Mouse (Mus musculus) hindbrain, embryonic 11.5 days (tissue): Measurements from ENCODE around the gene Mettl17. TPM values are rescaled to one million over a fixed set of nuclear protein-coding genes. Genes with fewer than 3 reads are reported as not detected.

ENCODE experiments used
- ATAC-seq: fragments of 200-750 bp; cut with Nextera tagmentation; 2 replicates; pipeline ENCODE4 v1.8.0; 2017; ENCODE audit warnings: mild to moderate bottlenecking, moderate TSS enrichment, moderate library complexity; ENCODE audit not compliant: low FRiP score
- DNase-seq: peaks from one replicate; pipeline ENCODE4 v3.0.0-alpha.2; 2015; ENCODE audit warnings: low spot score
- H3K27ac ChIP-seq: fragments of 300-500 bp; sonication (generic); 2 replicates; pipeline ENCODE4 v1.5.1; 2014; ENCODE audit warnings: mild to moderate bottlenecking, low read depth, low read length
- H3K27me3 ChIP-seq: fragments of 300-500 bp; sonication (generic); 2 replicates; pipeline ENCODE4 v1.6.1; 2014; ENCODE audit warnings: mild to moderate bottlenecking, low read length, moderate library complexity, mixed read lengths; ENCODE audit not compliant: control insufficient read depth, insufficient read depth
- H3K36me3 ChIP-seq: fragments of 300-500 bp; sonication (generic); 2 replicates; pipeline ENCODE4 v1.6.1; 2014; ENCODE audit warnings: mild to moderate bottlenecking, low read length, moderate library complexity, mixed read lengths; ENCODE audit not compliant: control insufficient read depth, insufficient read depth
- H3K4me1 ChIP-seq: fragments of 300-500 bp; sonication (generic); replicated peaks from 2 replicates; pipeline ENCODE4 v1.6.1; 2014; ENCODE audit warnings: low read length, mixed read lengths; ENCODE audit not compliant: control insufficient read depth, insufficient read depth
- H3K4me2 ChIP-seq: fragments of 300-500 bp; sonication (generic); replicated peaks from 2 replicates; pipeline ENCODE4 v1.6.1; 2014; ENCODE audit warnings: mild to moderate bottlenecking, low read depth, low read length
- H3K4me3 ChIP-seq: fragments of 300-500 bp; sonication (generic); 2 replicates; pipeline ENCODE4 v1.5.1; 2014; ENCODE audit warnings: low read depth, low read length
- H3K9ac ChIP-seq: fragments of 300-500 bp; sonication (generic); 2 replicates; pipeline ENCODE4 v1.6.1; 2014; ENCODE audit warnings: low read depth, low read length
- H3K9me3 ChIP-seq: fragments of 300-500 bp; sonication (generic); 2 replicates; pipeline ENCODE4 v1.6.1; 2016; ENCODE audit warnings: low read length; ENCODE audit not compliant: control insufficient read depth
- WGBS: fragments of 180-500 bp; shearing (Covaris S2); extraction: QIAGEN DNeasy Blood & Tissue Kit; methylation state at CpG from one replicate; pipeline ENCODE4 v1.1.7; 2014; 5-methylcytosine and 5-hydroxymethylcytosine counted together
- polyA plus RNA-seq: library from polyadenylated mRNA; unstranded; fragments of >200 nt; fragmentation: Nextera tagmentation; extraction: Ambion mirVana; gene quantifications from 2 replicates; pipeline ENCODE4 v1.2.1, GENCODE M21; 2014

The Mettl17 gene
- polyA plus RNA-seq, 1 experiment from 2014 or later: 52.8 TPM

GRCm38 (mm10) chr14:51929968-51930367 is 45.3 kb downstream of the Mettl17 start:
- Histone ChIP-seq H3K9ac (no peak overlapping the region), H3K9me3 (no peaks in the 10 kb centered on the region), H3K4me2 (no peak overlapping the region), H3K27ac (no peak overlapping the region), H3K27me3 (no peaks in the 10 kb centered on the region), H3K4me3 (no peak overlapping the region), H3K36me3 (no peaks in the 10 kb centered on the region), H3K4me1 (no peaks in the 10 kb centered on the region)
- WGBS: 76% methylated on average over 9 of the region's 9 CpGs
- no peak for ATAC-seq
- no peak for DNase-seq

DNA sequence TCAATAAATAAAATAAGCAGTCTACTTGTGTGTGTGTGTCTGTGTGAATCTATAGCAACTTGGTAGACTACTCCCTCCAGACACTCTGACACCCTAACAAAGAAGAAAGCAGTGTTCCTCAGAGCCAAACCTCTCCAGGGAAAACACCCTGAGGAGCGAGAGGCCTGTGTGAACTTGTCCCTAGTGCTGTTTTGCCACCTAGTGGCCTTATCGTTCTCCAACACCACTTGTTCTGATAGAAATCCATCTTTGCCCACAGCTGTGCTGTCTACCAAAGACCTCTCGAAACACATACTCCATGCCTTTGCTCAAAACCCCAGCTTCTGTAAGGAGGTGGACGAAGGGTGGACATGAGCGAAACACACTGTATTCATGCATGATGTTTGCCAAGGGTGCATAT is 46.2 kb downstream of the Mettl17 start:
- Histone ChIP-seq H3K27me3 (no peaks in the 10 kb centered on the region), H3K27ac (no peak overlapping the region), H3K36me3 (no peaks in the 10 kb centered on the region), H3K4me3 (no peak overlapping the region), H3K4me2 (no peak overlapping the region), H3K9ac (no peak overlapping the region), H3K4me1 (no peaks in the 10 kb centered on the region), H3K9me3 (no peaks in the 10 kb centered on the region)
- ATAC-seq (peak; percentile 68; the same call in 1 of the 2 replicates), DNase-seq (peak; percentile 60)
- WGBS: 36% methylated on average over 5 of the region's 5 CpGs

DNA sequence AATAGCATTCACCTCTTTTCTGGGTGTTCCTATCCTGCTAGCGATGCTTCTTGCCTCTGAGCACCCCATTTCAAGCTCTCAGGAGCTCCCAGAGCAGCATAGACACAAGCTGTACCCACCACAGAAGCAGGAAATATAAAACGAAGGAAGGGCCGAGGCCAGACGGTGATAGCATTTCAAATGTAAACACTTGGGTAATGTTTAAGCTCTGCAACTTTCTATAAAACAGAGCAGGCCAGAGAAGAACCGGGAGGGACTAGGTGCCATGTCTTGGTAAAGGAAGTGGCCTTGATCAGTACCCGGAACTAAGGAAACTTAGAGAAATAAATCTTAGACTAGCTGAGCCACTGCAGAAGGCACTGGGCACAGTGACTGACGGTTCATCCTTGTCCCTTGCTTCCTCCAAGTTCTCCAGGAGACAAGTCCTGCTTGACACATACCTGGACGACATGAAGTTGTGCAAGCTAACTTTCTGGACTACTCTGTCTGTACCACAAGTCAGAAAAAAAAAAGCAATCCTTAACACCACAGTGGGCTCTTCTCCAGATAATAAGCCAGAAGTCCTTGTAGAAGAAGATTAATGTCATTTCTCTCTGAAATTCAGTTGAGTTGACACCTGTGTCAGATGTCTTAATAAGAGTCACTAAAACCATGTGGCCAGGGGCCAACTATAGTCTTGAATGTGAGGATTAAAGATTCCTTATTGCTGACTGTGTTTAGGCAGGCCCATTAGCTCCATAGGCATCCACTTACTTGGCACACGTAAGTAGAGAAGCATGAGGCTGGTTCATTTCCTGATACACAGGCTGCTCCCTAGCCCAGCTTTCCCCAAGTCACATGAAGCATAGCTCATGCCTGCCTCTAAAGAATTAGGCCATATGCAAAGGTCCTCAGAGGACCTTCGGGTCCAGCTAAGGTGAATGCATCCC is 47.7 kb downstream of the Mettl17 start:
- no peak overlapping the region for H3K4me3 ChIP-seq
- DNase-seq (no peak), ATAC-seq (no peak)
- H3K27me3 ChIP-seq: no peaks in the 10 kb centered on the region
- no peak overlapping the region for H3K4me2 ChIP-seq
- H3K4me1 ChIP-seq: no peaks in the 10 kb centered on the region
- 81% methylated on average over 10 of the region's 10 CpGs for WGBS
- no peak overlapping the region for H3K27ac ChIP-seq
- H3K36me3 ChIP-seq: no peaks in the 10 kb centered on the region
- H3K9me3 ChIP-seq: no peaks in the 10 kb centered on the region
- no peak overlapping the region for H3K9ac ChIP-seq

DNA sequence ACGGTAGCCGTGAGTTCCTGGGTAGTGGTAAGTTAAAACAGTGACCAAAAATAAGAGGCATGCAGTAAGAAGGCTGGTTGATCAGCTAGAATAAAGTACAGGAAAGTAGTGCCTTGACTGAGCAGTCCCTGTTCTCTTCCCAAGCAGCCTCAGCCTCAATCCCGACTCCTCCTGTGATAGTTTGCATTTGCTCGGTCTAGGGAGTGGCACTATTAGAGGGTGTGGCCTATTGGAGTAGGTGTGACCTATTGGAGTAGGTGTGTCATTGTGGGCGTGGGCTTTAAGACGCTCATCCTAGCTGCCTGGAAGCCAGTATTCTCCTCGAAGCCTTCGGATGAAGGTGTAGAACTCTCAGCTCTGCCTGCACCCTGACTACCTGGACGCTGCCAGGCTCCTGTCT is 54.4 kb downstream of the Mettl17 start:
- H3K9me3 ChIP-seq: no peaks in the 10 kb centered on the region
- no peak overlapping the region for H3K4me2 ChIP-seq
- DNase-seq: no peak
- no peak overlapping the region for H3K4me3 ChIP-seq
- no peaks in the 10 kb centered on the region for H3K27me3 ChIP-seq
- no peaks in the 10 kb centered on the region for H3K4me1 ChIP-seq
- no peaks in the 10 kb centered on the region for H3K36me3 ChIP-seq
- WGBS: 87% methylated on average over 9 of the region's 9 CpGs
- H3K27ac ChIP-seq: no peak overlapping the region
- H3K9ac ChIP-seq: no peak overlapping the region
- no peak for ATAC-seq

DNA sequence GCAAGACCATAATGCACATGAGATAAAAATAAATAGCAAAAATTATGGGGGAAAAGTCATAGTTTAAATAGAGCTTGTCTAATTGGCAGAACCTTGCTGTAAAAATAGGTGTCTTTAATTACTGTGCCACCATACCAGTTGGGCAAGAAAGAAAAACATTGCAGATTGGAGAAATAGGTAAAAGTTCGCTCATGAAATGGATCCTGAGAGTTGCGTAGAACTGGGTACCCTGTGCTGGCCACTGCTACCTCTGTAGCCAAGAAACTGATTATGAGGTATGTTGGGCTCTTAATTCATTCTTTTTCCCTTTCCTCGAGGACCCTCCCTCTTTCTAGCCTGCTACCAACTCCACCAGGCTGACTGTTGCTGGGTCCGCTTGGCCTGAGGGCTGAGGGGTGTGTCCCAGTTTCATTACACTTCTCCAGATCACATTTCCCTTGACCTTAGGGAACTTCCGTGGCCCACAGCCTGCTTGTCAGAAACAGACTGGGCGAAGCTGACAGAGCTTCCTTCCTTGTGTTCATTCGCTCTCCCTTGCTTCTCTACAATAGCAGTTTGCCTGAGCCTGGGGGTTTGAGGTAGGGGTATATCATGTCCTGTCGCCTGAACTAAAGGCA is 56.4 kb downstream of the Mettl17 start:
- WGBS: 36% methylated on average over 8 of the region's 8 CpGs
- no peaks in the 10 kb centered on the region for H3K4me1 ChIP-seq
- no peaks in the 10 kb centered on the region for H3K36me3 ChIP-seq
- no peak overlapping the region for H3K4me3 ChIP-seq
- ATAC-seq: no peak
- H3K27ac ChIP-seq: no peak overlapping the region
- peak; percentile 22 for DNase-seq
- H3K9me3 ChIP-seq: no peaks in the 10 kb centered on the region
- no peak overlapping the region for H3K4me2 ChIP-seq
- no peak overlapping the region for H3K9ac ChIP-seq
- no peaks in the 10 kb centered on the region for H3K27me3 ChIP-seq

- H3K27me3 ChIP-seq: no peaks in the 10 kb centered on the region
- no peak overlapping the region for H3K4me2 ChIP-seq
- H3K4me3 ChIP-seq: no peak overlapping the region
- no peaks in the 10 kb centered on the region for H3K9me3 ChIP-seq
- H3K27ac ChIP-seq: no peak overlapping the region
- no peak for DNase-seq
- H3K9ac ChIP-seq: no peak overlapping the region
- H3K36me3 ChIP-seq: no peaks in the 10 kb centered on the region
- no peak for ATAC-seq
- H3K4me1 ChIP-seq: no peaks in the 10 kb centered on the region
- 60% methylated on average over 9 of the region's 9 CpGs for WGBS
Measured at GRCm38 (mm10) chr14:51941577-51941976, 56.9 kb downstream of the Mettl17 start.

GRCm38 (mm10) chr14:51942236-51942635 is 57.6 kb downstream of the Mettl17 start:
- no peaks in the 10 kb centered on the region for H3K4me1 ChIP-seq
- no peaks in the 10 kb centered on the region for H3K27me3 ChIP-seq
- no peaks in the 10 kb centered on the region for H3K36me3 ChIP-seq
- no peaks in the 10 kb centered on the region for H3K9me3 ChIP-seq
- no peak overlapping the region for H3K4me3 ChIP-seq
- DNase-seq: no peak
- H3K27ac ChIP-seq: no peak overlapping the region
- ATAC-seq: no peak
- WGBS: 69% methylated on average over 7 of the region's 7 CpGs
- no peak overlapping the region for H3K4me2 ChIP-seq
- H3K9ac ChIP-seq: no peak overlapping the region
